Mouse (Mus musculus) urinary bladder, postnatal 4 days (tissue): Measurements from ENCODE around the gene Gm20388.

ENCODE experiments used
- DNase-seq, 2 experiments: peaks; one replicate each; pipeline ENCODE4 v3.0.0; 2021 to 2022; ENCODE audit warnings: low spot score in 2 of 2

The Gm20388 gene

GRCm38 (mm10) chr8:122695438-122696042 lies 2784.9 kb downstream of the Gm20388 start:
- no peak for DNase-seq

GRCm38 (mm10) chr8:122697181-122697581 lies 2786.5 kb downstream of the Gm20388 start:
- DNase-seq, result no peak

GRCm38 (mm10) chr8:122697586-122697985 lies 2786.9 kb downstream of the Gm20388 start:
- no peak for DNase-seq

- no peak for DNase-seq
These were observed 2787.7 kb downstream of the Gm20388 start for GRCm38 (mm10) chr8:122698254-122698768.

- DNase-seq, result peak in 1 of 2 experiments; percentile 27
These were observed 2788.4 kb downstream of the Gm20388 start, which contains the start of gene Cbfa2t3 for GRCm38 (mm10) chr8:122699005-122699492. Cbfa2t3 (minus strand) TSS chr8:122699109.

- DNase-seq, result no peak
These were observed 2790.0 kb downstream of the Gm20388 start for GRCm38 (mm10) chr8:122700628-122701027.

- no peak for DNase-seq
These were observed 2791.0 kb downstream of the Gm20388 start for GRCm38 (mm10) chr8:122701441-122702185.

GRCm38 (mm10) chr8:122702301-122702941 lies 2791.8 kb downstream of the Gm20388 start:
- no peak for DNase-seq

GRCm38 (mm10) chr8:122702957-122703356 lies 2792.3 kb downstream of the Gm20388 start:
- DNase-seq, result no peak

- DNase-seq, result no peak
These were observed 2794.0 kb downstream of the Gm20388 start for GRCm38 (mm10) chr8:122704612-122705011.

GRCm38 (mm10) chr8:122705901-122706561 lies 2795.4 kb downstream of the Gm20388 start:
- no peak for DNase-seq

GRCm38 (mm10) chr8:122707184-122707583 lies 2796.5 kb downstream of the Gm20388 start:
- DNase-seq, result no peak

GRCm38 (mm10) chr8:122709340-122710111 lies 2798.9 kb downstream of the Gm20388 start:
- DNase-seq, result no peak

GRCm38 (mm10) chr8:122711480-122711879 lies 2800.8 kb downstream of the Gm20388 start:
- DNase-seq, result no peak

GRCm38 (mm10) chr8:122711891-122712365 lies 2801.3 kb downstream of the Gm20388 start:
- DNase-seq, result no peak

GRCm38 (mm10) chr8:122712411-122713156 lies 2801.9 kb downstream of the Gm20388 start:
- DNase-seq, result no peak

GRCm38 (mm10) chr8:122713157-122713518 lies 2802.5 kb downstream of the Gm20388 start:
- no peak for DNase-seq

- DNase-seq, result no peak
These were observed 2805.9 kb downstream of the Gm20388 start for GRCm38 (mm10) chr8:122716566-122716965.

GRCm38 (mm10) chr8:122717869-122718509 lies 2807.3 kb downstream of the Gm20388 start:
- DNase-seq, result no peak
